Mouse (Mus musculus): ENCODE data around the gene Tubb4b. TPM values are rescaled to one million over a fixed set of nuclear protein-coding genes. Genes with fewer than 3 reads are reported as not detected.

The Tubb4b gene
- total RNA-seq, 1 experiment, result 819 TPM

DNA sequence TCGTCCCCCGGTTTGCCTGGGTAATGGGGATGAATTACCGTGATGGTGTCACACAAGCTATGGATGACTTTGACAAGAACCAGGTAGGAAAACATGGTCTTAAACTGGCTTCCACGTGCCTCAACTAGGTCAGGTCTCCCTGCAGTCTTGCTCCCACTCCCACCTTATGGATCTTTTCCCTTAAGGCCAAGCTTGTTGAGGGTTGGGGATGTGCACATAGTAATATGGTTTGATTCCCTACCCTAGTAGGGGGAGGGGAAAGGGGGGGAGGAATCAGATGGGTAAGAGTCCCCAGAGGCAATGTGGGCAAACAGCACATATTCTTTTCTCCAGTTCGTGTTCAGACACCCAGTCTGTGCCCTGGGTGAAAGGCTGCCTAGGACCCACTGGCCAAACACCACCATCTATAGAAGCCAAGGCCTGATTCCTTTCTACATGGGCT is 3.1 kb downstream of the Tubb4b start:
- H3K27ac ChIP-seq (ENCODE audit: insufficient read depth, low read depth, low read length, poor library complexity, severe bottlenecking), result no peak overlapping the region
- H3K4me3 ChIP-seq (ENCODE audit: insufficient read depth in 1 of 2, low read depth in 1 of 2, low read length in 2 of 2, poor library complexity in 1 of 2, severe bottlenecking in 1 of 2), result no peak overlapping the region
- in situ Hi-C loops (cut with MboI; ENCODE audit: low sequenced_read_pairs in 2 of 2, unreplicated experiment in 2 of 2), result no loop called here
- H3K9ac ChIP-seq (ENCODE audit: insufficient read depth, low read depth, low read length, poor library complexity, severe bottlenecking), result no peak overlapping the region
- H3K36me3 ChIP-seq (ENCODE audit: control insufficient read depth, insufficient read depth, low read length, poor library complexity, severe bottlenecking), result peaks cover 25% of the 10 kb centered on the region
- no peaks in the 10 kb centered on the region for H3K9me3 ChIP-seq (ENCODE audit: control insufficient read depth, insufficient read depth, low read depth, low read length)
- DNase-seq (ENCODE audit: low read depth, low spot score), result no peak
- TF ChIP-seq MAFK (IDR thresholded peaks at IDR 0.05; ENCODE audit: insufficient read depth, low read depth, low read length), result no peak
- TF ChIP-seq CHD2 (IDR thresholded peaks at IDR 0.05; ENCODE audit: low read depth, low read length), result 0 out of 2 replicates have a peak, but pooled peaks have one; percentile 19
- H3K4me1 ChIP-seq (ENCODE audit: control insufficient read depth in 2 of 2, insufficient read depth in 2 of 2, low read length in 2 of 2, poor library complexity in 1 of 2), result peaks cover 3 to 11% of the 10 kb centered on the region in 2 experiments; a peak in 1 of 4 replicates

DNA sequence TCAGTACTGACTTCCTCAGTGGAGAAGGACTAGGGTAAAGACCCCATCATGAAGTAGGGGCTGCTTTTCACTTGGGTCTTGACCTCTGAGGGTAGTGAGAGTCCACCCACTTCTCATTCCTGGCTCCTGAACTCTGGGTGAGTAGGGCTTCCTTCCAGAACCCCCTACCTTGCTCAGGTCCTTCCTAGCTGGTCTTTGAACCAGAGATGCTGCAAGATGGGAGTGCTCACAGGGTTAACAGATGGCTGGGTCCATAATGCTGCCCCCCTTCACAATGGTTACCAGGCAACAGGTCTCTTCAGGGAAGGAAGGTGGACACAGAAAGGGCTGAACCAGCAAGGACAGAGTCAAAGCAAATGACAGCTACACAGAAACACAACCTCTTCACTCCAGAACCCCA is 6.1 kb downstream of the Tubb4b start, which contains the start of gene Fam166a:
TSS of gene Fam166a (plus strand) at position 301 of the 400 bp plus-strand sequence.
- H3K27ac ChIP-seq (ENCODE audit: insufficient read depth, low read depth, low read length, poor library complexity, severe bottlenecking), result no peak within 1 kb of the TSS
- TF ChIP-seq ZNF384 (IDR thresholded peaks at IDR 0.05; ENCODE audit: low read depth, low read length) (no peak), CHD2 (IDR thresholded peaks at IDR 0.05; ENCODE audit: low read depth, low read length) (no peak), HCFC1 (IDR thresholded peaks at IDR 0.05; ENCODE audit: borderline replicate concordance, insufficient read depth, low read length) (no peak), MAFK (IDR thresholded peaks at IDR 0.05; ENCODE audit: insufficient read depth, low read depth, low read length) (no peak), ZC3H11A (IDR thresholded peaks at IDR 0.05; ENCODE audit: borderline replicate concordance, low read depth, low read length) (no peak)
- peaks cover 3 to 18% of the 10 kb centered on the region in 2 experiments; a peak in 2 of 4 replicates for H3K4me1 ChIP-seq (ENCODE audit: control insufficient read depth in 2 of 2, insufficient read depth in 2 of 2, low read length in 2 of 2, poor library complexity in 1 of 2)
- peaks cover 19% of the 10 kb centered on the region for H3K36me3 ChIP-seq (ENCODE audit: control insufficient read depth, insufficient read depth, low read length, poor library complexity, severe bottlenecking)
- no peaks in the 10 kb centered on the region for H3K9me3 ChIP-seq (ENCODE audit: control insufficient read depth, insufficient read depth, low read depth, low read length)
- H3K4me3 ChIP-seq (ENCODE audit: insufficient read depth in 1 of 2, low read depth in 1 of 2, low read length in 2 of 2, poor library complexity in 1 of 2, severe bottlenecking in 1 of 2), result no peak within 1 kb of the TSS
- no peak within 1 kb of the TSS for H3K9ac ChIP-seq (ENCODE audit: insufficient read depth, low read depth, low read length, poor library complexity, severe bottlenecking)
- in situ Hi-C loops (cut with MboI; ENCODE audit: low sequenced_read_pairs in 2 of 2, unreplicated experiment in 2 of 2), result no loop called here
- no peak for DNase-seq (ENCODE audit: low read depth, low spot score)

DNA sequence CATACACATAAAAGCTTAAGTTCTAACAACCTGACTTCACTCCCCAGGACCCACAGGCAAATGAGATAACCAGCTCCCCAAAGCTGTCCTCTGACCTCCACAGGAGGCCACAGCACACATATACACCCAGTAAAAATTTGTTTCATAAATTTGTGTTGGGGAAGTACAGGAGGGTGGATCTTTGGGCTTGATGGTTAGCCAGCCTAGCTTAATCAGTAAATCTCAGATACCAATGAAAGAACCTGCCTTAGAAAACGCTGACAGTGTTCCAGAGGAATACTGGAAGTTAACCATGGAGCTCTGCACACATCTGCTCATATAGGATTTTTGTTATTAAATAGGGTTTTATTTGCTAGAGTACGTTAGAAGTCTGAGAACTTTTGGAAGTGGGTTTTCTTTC is 6.8 kb downstream of the Tubb4b start:
- Histone ChIP-seq H3K27ac (ENCODE audit: insufficient read depth, low read depth, low read length, poor library complexity, severe bottlenecking) (no peak overlapping the region), H3K9me3 (ENCODE audit: control insufficient read depth, insufficient read depth, low read depth, low read length) (no peaks in the 10 kb centered on the region), H3K9ac (ENCODE audit: insufficient read depth, low read depth, low read length, poor library complexity, severe bottlenecking) (no peak overlapping the region), H3K4me1 (ENCODE audit: control insufficient read depth in 2 of 2, insufficient read depth in 2 of 2, low read length in 2 of 2, poor library complexity in 1 of 2) (peaks cover 3 to 21% of the 10 kb centered on the region in 2 experiments; a peak in 2 of 4 replicates), H3K4me3 (ENCODE audit: insufficient read depth in 1 of 2, low read depth in 1 of 2, low read length in 2 of 2, poor library complexity in 1 of 2, severe bottlenecking in 1 of 2) (no peak overlapping the region), H3K36me3 (ENCODE audit: control insufficient read depth, insufficient read depth, low read length, poor library complexity, severe bottlenecking) (peaks cover 12% of the 10 kb centered on the region)
- no peak for DNase-seq (ENCODE audit: low read depth, low spot score)
- in situ Hi-C loops (cut with MboI; ENCODE audit: low sequenced_read_pairs in 2 of 2, unreplicated experiment in 2 of 2), result no loop called here
- TF ChIP-seq CHD2 (IDR thresholded peaks at IDR 0.05; ENCODE audit: low read depth, low read length) (no peak), HCFC1 (IDR thresholded peaks at IDR 0.05; ENCODE audit: borderline replicate concordance, insufficient read depth, low read length) (no peak), ZNF384 (IDR thresholded peaks at IDR 0.05; ENCODE audit: low read depth, low read length) (no peak), MAFK (IDR thresholded peaks at IDR 0.05; ENCODE audit: insufficient read depth, low read depth, low read length) (no peak), ZC3H11A (IDR thresholded peaks at IDR 0.05; ENCODE audit: borderline replicate concordance, low read depth, low read length) (no peak)

DNA sequence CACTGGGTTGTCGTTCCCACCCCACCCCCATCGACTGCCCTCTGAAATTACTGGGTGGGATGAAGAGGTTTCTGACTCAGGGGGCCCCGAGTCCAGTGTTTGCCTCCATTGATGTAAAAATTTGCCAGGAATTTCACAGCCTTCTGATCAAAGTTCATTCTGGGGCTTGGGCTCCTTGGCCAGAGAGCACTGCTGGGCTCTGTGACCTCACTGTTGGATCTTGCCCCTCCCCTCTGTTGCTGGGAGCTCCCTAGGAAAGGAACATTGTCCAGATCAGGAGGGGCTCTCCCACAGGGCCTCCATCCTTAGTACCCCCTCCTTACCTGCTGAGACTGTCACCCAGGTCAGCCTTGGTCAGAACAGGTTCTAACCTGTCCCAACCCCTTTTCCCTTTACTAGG is 10.1 kb downstream of the Tubb4b start, which contains the start of gene Stpg3:
TSS of gene Stpg3 (minus strand) at position 194 of the 400 bp plus-strand sequence.
- in situ Hi-C loops (cut with MboI; ENCODE audit: low sequenced_read_pairs in 2 of 2, unreplicated experiment in 2 of 2), result no loop called here
- no peak for TF ChIP-seq HCFC1 (IDR thresholded peaks at IDR 0.05; ENCODE audit: borderline replicate concordance, insufficient read depth, low read length)
- TF ChIP-seq MAFK (IDR thresholded peaks at IDR 0.05; ENCODE audit: insufficient read depth, low read depth, low read length), result no peak
- no peak for TF ChIP-seq ZC3H11A (IDR thresholded peaks at IDR 0.05; ENCODE audit: borderline replicate concordance, low read depth, low read length)
- H3K4me1 ChIP-seq (ENCODE audit: control insufficient read depth in 2 of 2, insufficient read depth in 2 of 2, low read length in 2 of 2, poor library complexity in 1 of 2), result peaks cover 8 to 10% of the 10 kb centered on the region in 2 experiments; a peak in 2 of 4 replicates
- H3K9ac ChIP-seq (ENCODE audit: insufficient read depth, low read depth, low read length, poor library complexity, severe bottlenecking), result peak within 1 kb of the TSS; percentile 55
- no peak within 1 kb of the TSS for H3K27ac ChIP-seq (ENCODE audit: insufficient read depth, low read depth, low read length, poor library complexity, severe bottlenecking)
- H3K4me3 ChIP-seq (ENCODE audit: insufficient read depth in 1 of 2, low read depth in 1 of 2, low read length in 2 of 2, poor library complexity in 1 of 2, severe bottlenecking in 1 of 2), result peak within 1 kb of the TSS; percentile 19 to 59
- DNase-seq (ENCODE audit: low read depth, low spot score), result no peak
- H3K36me3 ChIP-seq (ENCODE audit: control insufficient read depth, insufficient read depth, low read length, poor library complexity, severe bottlenecking), result 0 out of 2 replicates have a peak, but pooled peaks cover 2% of the 10 kb centered on the region
- H3K9me3 ChIP-seq (ENCODE audit: control insufficient read depth, insufficient read depth, low read depth, low read length), result no peaks in the 10 kb centered on the region
